Mouse (Mus musculus) neural tube, embryonic 15.5 days (tissue): ENCODE measurements around the gene Dbt. TPM values are rescaled to one million over a fixed set of nuclear protein-coding genes. Genes with fewer than 3 reads are reported as not detected.

Experiments used
- polyA plus RNA-seq: library from polyadenylated mRNA; unstranded; fragments of >200 nt; fragmentation: Nextera tagmentation; extraction: Ambion mirVana; gene quantifications from 2 replicates; pipeline ENCODE4 v1.2.1, GENCODE M21; 2015

Dbt gene
- polyA plus RNA-seq, 1 experiment from 2014 or later = 13.7 TPM

Other genes starting within 250 kb of the Dbt start
- gene Cdc14a, start 89.0 kb upstream of the Dbt start, polyA plus RNA-seq = 3.5 and 5.4 TPM in 2 replicates
- 99.8 and 112 TPM in 2 replicates for gene Rtca, start 4.9 kb upstream of the Dbt start, polyA plus RNA-seq
- gene Lrrc39, start 49.9 kb downstream of the Dbt start, polyA plus RNA-seq = 0.40 and 0.45 TPM in 2 replicates
- 12.9 and 17.0 TPM in 2 replicates for gene Sass6, start 81.9 kb downstream of the Dbt start, polyA plus RNA-seq
- 26.6 and 29.1 TPM in 2 replicates for gene Trmt13, start 101.5 kb downstream of the Dbt start, polyA plus RNA-seq
- 59.9 and 68.5 TPM in 2 replicates for gene Mfsd14a, start 149.6 kb downstream of the Dbt start, polyA plus RNA-seq
- not detected in 2 replicates for gene Gm43191, start 168.2 kb downstream of the Dbt start, polyA plus RNA-seq
- 7.8 and 10.0 TPM in 2 replicates for gene Slc35a3, start 199.8 kb downstream of the Dbt start, polyA plus RNA-seq